Mouse (Mus musculus) forebrain, postnatal 0 days (tissue): ENCODE measurements around the gene Dhrs7. TPM values are rescaled to one million over a fixed set of nuclear protein-coding genes. Genes with fewer than 3 reads are reported as not detected.
"Not testable (repeated sequence)": the region's sequence is repeated elsewhere in the genome, so short reads cannot be mapped to it uniquely, and the experiment has no call there.

Experiments used
- ATAC-seq: fragments of 200-750 bp; cut with Nextera tagmentation; 2 replicates; pipeline ENCODE4 v1.8.0; 2017; ENCODE audit warnings: mild to moderate bottlenecking, moderate library complexity
- DNase-seq: peaks from one replicate; pipeline ENCODE4 v3.0.0-alpha.2; 2015
- H3K27ac ChIP-seq: fragments of 300-500 bp; sonication (generic); 2 replicates; pipeline ENCODE4 v1.5.1; 2014; ENCODE audit warnings: low read depth, mild to moderate bottlenecking, antibody characterized with exemption, low read length, moderate library complexity, mixed read lengths
- H3K27me3 ChIP-seq: fragments of 300-500 bp; sonication (generic); 2 replicates; pipeline ENCODE4 v1.6.1; 2014; ENCODE audit warnings: mild to moderate bottlenecking, low read length, mixed read lengths; ENCODE audit not compliant: insufficient read depth
- H3K36me3 ChIP-seq: fragments of 300-500 bp; sonication (generic); 2 replicates; pipeline ENCODE4 v1.6.1; 2014; ENCODE audit warnings: mild to moderate bottlenecking, moderate library complexity; ENCODE audit not compliant: insufficient read depth
- H3K4me1 ChIP-seq: fragments of 300-500 bp; sonication (generic); 2 replicates; pipeline ENCODE4 v1.6.1; 2014; ENCODE audit warnings: antibody characterized with exemption; ENCODE audit not compliant: insufficient read depth
- H3K4me2 ChIP-seq: fragments of 300-500 bp; sonication (generic); 2 replicates; pipeline ENCODE4 v1.6.1; 2014; ENCODE audit warnings: low read depth, mild to moderate bottlenecking, moderate library complexity
- H3K4me3 ChIP-seq: fragments of 300-500 bp; sonication (generic); 2 replicates; pipeline ENCODE4 v1.5.1; 2014; ENCODE audit warnings: low read depth, low read length, mixed read lengths
- H3K9ac ChIP-seq: fragments of 300-500 bp; sonication (generic); 2 replicates; pipeline ENCODE4 v1.6.1; 2014; ENCODE audit warnings: mild to moderate bottlenecking
- H3K9me3 ChIP-seq: fragments of 300-500 bp; sonication (generic); 2 replicates; pipeline ENCODE4 v1.6.1; 2016; ENCODE audit warnings: low read length
- CTCF ChIP-seq: sonication (generic); IDR thresholded peaks from 2 replicates; pipeline ENCODE4 v1.5.1; 2016; ENCODE audit warnings: antibody characterized with exemption, control low read depth, low read depth
- WGBS: fragments of 180-500 bp; shearing (Covaris S2); extraction: QIAGEN DNeasy Blood & Tissue Kit; methylation state at CpG from one replicate; pipeline ENCODE4 v1.1.7; 2014; 5-methylcytosine and 5-hydroxymethylcytosine counted together
- polyA plus RNA-seq: library from polyadenylated mRNA; unstranded; fragments of >200 nt; fragmentation: Nextera tagmentation; extraction: Ambion mirVana; gene quantifications from 2 replicates; pipeline ENCODE4 v1.2.1, GENCODE M21; 2015
- total RNA-seq: library from RNA; depleted of rRNA; stranded (reverse); fragments of >200 nt; gene quantifications from 2 replicates; pipeline ENCODE4 v1.2.3, GENCODE M21; 2014; rRNA removed

Gene Dhrs7
- total RNA-seq (13.5 and 14.0 TPM in 2 replicates), polyA plus RNA-seq (20.4 and 23.8 TPM in 2 replicates)

GRCm38 (mm10) chr12:72664735-72665337 is at the start of gene Dhrs7:
Gene Dhrs7 (minus strand): TSS chr12:72664909.
- H3K27me3 ChIP-seq, result no peaks in the 10 kb centered on the region
- DNase-seq (peak; percentile 66), ATAC-seq (peak; percentile 95)
- peaks cover 4% of the 10 kb centered on the region; the same call in 1 of the 2 replicates for H3K4me1 ChIP-seq
- peak within 1 kb of the TSS; percentile 73 for H3K4me2 ChIP-seq
- peak within 1 kb of the TSS; percentile 49 for H3K9ac ChIP-seq
- 0 out of 2 replicates have a peak within 1 kb of the TSS, but pooled peaks have one; percentile 40 for H3K27ac ChIP-seq
- 2% methylated on average over 33 of the region's 33 CpGs for WGBS
- H3K9me3 ChIP-seq, result no peaks in the 10 kb centered on the region
- H3K4me3 ChIP-seq, result peak within 1 kb of the TSS; percentile 47
- no peaks in the 10 kb centered on the region for H3K36me3 ChIP-seq
- TF ChIP-seq CTCF, result peak; percentile 50

- no peak overlapping the region for H3K9ac ChIP-seq
- no peaks in the 10 kb centered on the region for H3K4me1 ChIP-seq
- H3K4me3 ChIP-seq, result no peak overlapping the region
- H3K9me3 ChIP-seq, result no peaks in the 10 kb centered on the region
- no peaks in the 10 kb centered on the region for H3K36me3 ChIP-seq
- no peak for TF ChIP-seq CTCF
- H3K27ac ChIP-seq, result no peak overlapping the region
- DNase-seq, result no peak
- H3K27me3 ChIP-seq, result no peaks in the 10 kb centered on the region
- no peak overlapping the region for H3K4me2 ChIP-seq
- no peak for ATAC-seq
- 56% methylated on average over 3 of the region's 3 CpGs for WGBS
Measured at GRCm38 (mm10) chr12:72709981-72710380, 45.3 kb upstream of the Dhrs7 start.

- TF ChIP-seq CTCF, result no peak
- Histone ChIP-seq H3K4me2 (no peak overlapping the region), H3K27me3 (no peaks in the 10 kb centered on the region), H3K4me1 (no peaks in the 10 kb centered on the region), H3K9ac (no peak overlapping the region), H3K4me3 (no peak overlapping the region), H3K36me3 (no peaks in the 10 kb centered on the region), H3K27ac (no peak overlapping the region), H3K9me3 (no peaks in the 10 kb centered on the region)
- 95% methylated on average over 4 of the region's 4 CpGs for WGBS
- no peak for ATAC-seq
- DNase-seq, result no peak
Measured at GRCm38 (mm10) chr12:72704068-72704467, 39.4 kb upstream of the Dhrs7 start.

GRCm38 (mm10) chr12:72700013-72700412 is 35.3 kb upstream of the Dhrs7 start:
- 22% methylated on average over 1 of the region's 1 CpGs for WGBS
- H3K4me1 ChIP-seq, result no peaks in the 10 kb centered on the region
- no peak overlapping the region for H3K4me2 ChIP-seq
- H3K9me3 ChIP-seq, result no peaks in the 10 kb centered on the region
- no peaks in the 10 kb centered on the region for H3K36me3 ChIP-seq
- no peak overlapping the region for H3K9ac ChIP-seq
- no peaks in the 10 kb centered on the region for H3K27me3 ChIP-seq
- H3K4me3 ChIP-seq, result no peak overlapping the region
- ATAC-seq (no peak), DNase-seq (no peak)
- H3K27ac ChIP-seq, result no peak overlapping the region
- TF ChIP-seq CTCF, result no peak

GRCm38 (mm10) chr12:72694901-72695463 is 30.3 kb upstream of the Dhrs7 start:
- no peak overlapping the region for H3K27ac ChIP-seq
- no peaks in the 10 kb centered on the region for H3K27me3 ChIP-seq
- no peak for DNase-seq
- H3K4me2 ChIP-seq, result no peak overlapping the region
- H3K4me1 ChIP-seq, result no peaks in the 10 kb centered on the region
- 55% methylated on average over 9 of the region's 9 CpGs for WGBS
- no peak for ATAC-seq
- H3K4me3 ChIP-seq, result no peak overlapping the region
- H3K9ac ChIP-seq, result no peak overlapping the region
- peak; percentile 4; the same call in 1 of the 2 replicates for TF ChIP-seq CTCF
- H3K9me3 ChIP-seq, result no peaks in the 10 kb centered on the region
- H3K36me3 ChIP-seq, result no peaks in the 10 kb centered on the region

- no peak overlapping the region for H3K4me3 ChIP-seq
Measured at GRCm38 (mm10) chr12:72694438-72694837, 29.7 kb upstream of the Dhrs7 start.

GRCm38 (mm10) chr12:72693895-72694294 is 29.2 kb upstream of the Dhrs7 start:
- Histone ChIP-seq H3K9ac (no peak overlapping the region), H3K36me3 (no peaks in the 10 kb centered on the region), H3K27ac (no peak overlapping the region), H3K4me3 (no peak overlapping the region), H3K4me2 (no peak overlapping the region), H3K4me1 (no peaks in the 10 kb centered on the region), H3K27me3 (no peaks in the 10 kb centered on the region), H3K9me3 (no peaks in the 10 kb centered on the region)
- ATAC-seq (no peak), DNase-seq (peak; percentile 60)
- 42% methylated on average over 6 of the region's 6 CpGs for WGBS
- TF ChIP-seq CTCF, result peak; percentile 60

More at GRCm38 (mm10) chr12:72694438-72694837, 29.7 kb upstream of the Dhrs7 start:
- no peak for TF ChIP-seq CTCF
- Histone ChIP-seq H3K4me1 (no peaks in the 10 kb centered on the region), H3K9me3 (no peaks in the 10 kb centered on the region), H3K9ac (no peak overlapping the region), H3K4me2 (no peak overlapping the region), H3K27me3 (no peaks in the 10 kb centered on the region), H3K36me3 (no peaks in the 10 kb centered on the region), H3K27ac (no peak overlapping the region)
- no peak for ATAC-seq
- WGBS, result 57% methylated on average over 12 of the region's 12 CpGs
- no peak for DNase-seq

GRCm38 (mm10) chr12:72688281-72688680 is 23.6 kb upstream of the Dhrs7 start:
- not testable (repeated sequence) for H3K27ac ChIP-seq, H3K9ac ChIP-seq, H3K4me2 ChIP-seq, DNase-seq, H3K27me3 ChIP-seq, ATAC-seq, H3K4me1 ChIP-seq, H3K9me3 ChIP-seq, H3K36me3 ChIP-seq, H3K4me3 ChIP-seq
- 21% methylated on average over 2 of the region's 2 CpGs for WGBS

GRCm38 (mm10) chr12:72687741-72688140 is 23.0 kb upstream of the Dhrs7 start:
- not testable (repeated sequence) for H3K27me3 ChIP-seq, ATAC-seq, H3K4me2 ChIP-seq, H3K9ac ChIP-seq, H3K36me3 ChIP-seq, H3K27ac ChIP-seq, H3K9me3 ChIP-seq, H3K4me3 ChIP-seq, H3K4me1 ChIP-seq, DNase-seq
- WGBS, result 11% methylated on average over 6 of the region's 6 CpGs

GRCm38 (mm10) chr12:72686566-72686965 is 21.9 kb upstream of the Dhrs7 start:
- ATAC-seq, H3K27me3 ChIP-seq, H3K4me3 ChIP-seq, DNase-seq, H3K9me3 ChIP-seq, H3K4me1 ChIP-seq, H3K36me3 ChIP-seq, H3K9ac ChIP-seq, H3K4me2 ChIP-seq, H3K27ac ChIP-seq: not testable (repeated sequence)
- WGBS, result 75% methylated on average over 4 of the region's 4 CpGs
